Mouse (Mus musculus) olfactory bulb, adult 2 months (tissue): ENCODE results near the gene Slc16a6. TPM values are rescaled to one million over a fixed set of nuclear protein-coding genes. Genes with fewer than 3 reads are reported as not detected.

Experiments
- H3K27ac ChIP-seq: fragments of 200-500 bp; 2 replicates; pipeline ENCODE4 v1.5.1; 2012; ENCODE audit warnings: low read depth, low read length; ENCODE audit not compliant: insufficient read depth
- H3K4me1 ChIP-seq: fragments of 200-500 bp; 2 replicates; pipeline ENCODE4 v1.6.1; 2012; ENCODE audit warnings: low read length; ENCODE audit not compliant: control insufficient read depth, insufficient read depth
- H3K4me3 ChIP-seq: fragments of 200-500 bp; 2 replicates; pipeline ENCODE4 v1.5.1; 2012; ENCODE audit warnings: mild to moderate bottlenecking, low read depth, low read length, moderate library complexity; ENCODE audit not compliant: insufficient read depth
- CTCF ChIP-seq: fragments of 200-500 bp; IDR thresholded peaks from 2 replicates; pipeline ENCODE4 v1.5.1; 2012; ENCODE audit warnings: low read depth, mild to moderate bottlenecking, low read length, moderate library complexity; ENCODE audit not compliant: insufficient read depth
- POLR2A ChIP-seq: fragments of 200-500 bp; IDR thresholded peaks from 2 replicates; pipeline ENCODE4 v1.6.1; 2012; ENCODE audit warnings: mild to moderate bottlenecking, low read depth, low read length, moderate library complexity; ENCODE audit not compliant: insufficient read depth
- WGBS: fragments of 180-500 bp; shearing (Covaris S2); methylation state at CpG from one replicate; pipeline ENCODE4 v1.1.7; 2018; 5-methylcytosine and 5-hydroxymethylcytosine counted together
- polyA plus RNA-seq: library from polyadenylated mRNA; stranded (reverse); fragments of >200 nt; gene quantifications from 2 replicates; pipeline ENCODE4 v1.2.4, GENCODE M21; 2012; ENCODE audit warnings: low replicate concordance; ENCODE audit not compliant: missing spikeins, insufficient read depth, insufficient read length

Slc16a6 gene
- not detected in 2 replicates for polyA plus RNA-seq

DNA sequence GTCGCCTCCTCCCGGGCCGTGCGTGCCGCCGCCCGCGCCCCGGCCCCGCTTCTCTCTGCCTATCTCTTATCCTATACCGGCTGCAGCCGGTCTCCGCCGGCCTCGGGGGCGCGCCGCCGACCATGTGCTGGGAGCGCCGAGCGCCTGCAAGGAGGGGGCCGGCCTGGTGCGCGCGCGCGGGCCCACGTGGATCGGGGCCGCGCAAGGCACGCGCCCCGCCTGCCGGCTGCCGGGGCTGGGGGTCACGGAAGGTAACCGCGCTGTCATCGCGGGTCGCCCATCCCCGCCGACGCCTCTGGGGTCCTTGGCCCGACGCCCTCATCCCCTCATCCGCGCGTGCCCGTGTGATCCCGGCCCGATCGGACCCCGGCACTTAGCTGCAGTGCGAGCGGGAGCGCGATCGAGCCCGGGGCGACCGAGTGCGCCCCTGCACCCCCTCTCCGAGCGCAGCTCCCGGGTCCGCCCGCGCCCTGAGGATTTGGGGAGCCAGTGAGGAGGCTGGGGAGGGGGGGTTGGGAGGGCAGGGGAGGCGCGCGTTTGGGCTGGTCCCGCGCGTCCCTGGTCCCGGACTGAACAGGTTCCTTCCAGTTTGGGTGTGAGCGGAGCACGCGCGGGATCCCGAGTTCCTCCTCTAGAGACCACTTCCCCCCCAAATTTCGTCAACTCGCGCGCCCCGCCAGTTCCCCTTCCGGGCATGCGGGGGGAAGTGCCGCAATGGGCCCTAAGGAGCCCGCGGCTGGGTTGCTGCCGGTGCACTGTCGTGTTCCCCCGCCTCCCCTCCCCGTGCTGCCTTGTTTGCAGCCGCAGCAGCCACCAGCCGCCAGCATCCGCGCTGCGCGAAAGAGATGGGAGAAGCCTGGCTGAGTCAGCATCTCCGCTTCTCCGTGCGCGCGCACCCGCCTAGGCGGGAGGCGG, at the start of gene Slc16a6, which contains the start of gene Arsg:
Slc16a6 (minus strand) TSS at position 428 of the 915 bp plus-strand sequence.
Arsg (plus strand) TSS at position 204 of the 915 bp plus-strand sequence.
- Histone ChIP-seq H3K4me3 (peak within 1 kb of the TSS; percentile 73), H3K27ac (peak within 1 kb of the TSS; percentile 82), H3K4me1 (peaks cover 2% of the 10 kb centered on the region; the same call in 1 of the 2 replicates)
- no peak for TF ChIP-seq CTCF
- TF ChIP-seq POLR2A: peak; percentile 71; the same call in 1 of the 2 replicates
- under 1% methylated on average over 110 of the region's 111 CpGs for WGBS

GRCm38 (mm10) chr11:109520958-109521357, 47.6 kb upstream of the Slc16a6 start:
- WGBS: 65% methylated on average over 7 of the region's 7 CpGs
- no peak for TF ChIP-seq CTCF
- no peak for TF ChIP-seq POLR2A
- Histone ChIP-seq H3K4me1 (peaks cover 2% of the 10 kb centered on the region; the same call in 1 of the 2 replicates), H3K27ac (no peak overlapping the region), H3K4me3 (no peak overlapping the region)

DNA sequence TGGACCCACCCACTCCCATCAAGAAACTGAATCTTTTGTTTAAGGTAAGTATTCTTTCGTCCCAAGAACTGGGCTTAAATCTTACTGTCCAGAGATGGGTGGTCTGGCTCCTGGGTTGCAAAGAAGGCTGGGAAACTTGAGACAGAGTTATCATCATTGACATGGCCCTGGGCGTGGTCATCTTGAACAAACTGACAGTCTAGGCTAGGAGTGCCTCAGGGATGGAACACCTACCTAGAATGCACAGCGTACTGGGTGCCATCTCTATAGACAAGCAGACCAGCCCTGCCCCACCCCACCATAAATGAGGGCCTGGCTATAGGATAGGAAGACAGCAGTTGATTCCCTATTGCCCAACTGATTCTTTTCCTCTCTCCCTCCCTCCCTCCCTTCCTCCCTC, 44.4 kb upstream of the Slc16a6 start:
- H3K4me1 ChIP-seq: peaks cover 2% of the 10 kb centered on the region; the same call in 1 of the 2 replicates
- no peak overlapping the region for H3K4me3 ChIP-seq
- H3K27ac ChIP-seq: no peak overlapping the region
- TF ChIP-seq CTCF (no peak), POLR2A (no peak)
- 82% methylated on average over 3 of the region's 3 CpGs for WGBS

GRCm38 (mm10) chr11:109517330-109517729, 43.9 kb upstream of the Slc16a6 start:
- Histone ChIP-seq H3K4me1 (peaks cover 2% of the 10 kb centered on the region; the same call in 1 of the 2 replicates), H3K4me3 (no peak overlapping the region), H3K27ac (no peak overlapping the region)
- no peak for TF ChIP-seq POLR2A
- no peak for TF ChIP-seq CTCF
- 94% methylated on average over 11 of the region's 11 CpGs for WGBS

GRCm38 (mm10) chr11:109514064-109514612, 40.7 kb upstream of the Slc16a6 start:
- Histone ChIP-seq H3K4me1 (peaks cover 2% of the 10 kb centered on the region; the same call in 1 of the 2 replicates), H3K4me3 (no peak overlapping the region), H3K27ac (no peak overlapping the region)
- WGBS: 66% methylated on average over 3 of the region's 3 CpGs
- no peak for TF ChIP-seq CTCF
- TF ChIP-seq POLR2A: no peak

- H3K4me1 ChIP-seq: no peaks in the 10 kb centered on the region
- TF ChIP-seq CTCF (no peak), POLR2A (no peak)
- H3K27ac ChIP-seq: no peak overlapping the region
- no peak overlapping the region for H3K4me3 ChIP-seq
- WGBS: 90% methylated on average over 16 of the region's 16 CpGs
Measured at GRCm38 (mm10) chr11:109512995-109513675, 39.7 kb upstream of the Slc16a6 start.

DNA sequence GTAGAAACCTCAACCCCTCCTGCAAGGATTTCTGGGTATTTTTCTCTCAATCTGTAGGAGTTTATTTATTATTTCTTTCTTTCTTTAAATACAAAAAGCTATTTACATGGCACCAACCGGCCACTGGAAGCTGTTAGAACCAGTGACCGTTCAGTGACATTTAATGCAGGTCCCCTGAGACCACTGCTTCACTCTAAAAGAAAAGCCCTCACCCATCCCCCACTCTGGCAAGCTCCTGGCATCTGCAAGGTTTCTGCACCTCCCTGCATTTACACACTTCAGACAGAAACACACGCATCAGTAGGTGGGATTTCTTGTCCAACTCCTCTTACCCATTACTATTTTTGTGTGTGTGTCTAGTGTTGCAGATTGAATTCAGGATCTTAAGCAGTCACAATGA, 33.7 kb upstream of the Slc16a6 start:
- H3K27ac ChIP-seq: no peak overlapping the region
- TF ChIP-seq POLR2A (no peak), CTCF (no peak)
- WGBS: 66% methylated on average over 3 of the region's 3 CpGs

DNA sequence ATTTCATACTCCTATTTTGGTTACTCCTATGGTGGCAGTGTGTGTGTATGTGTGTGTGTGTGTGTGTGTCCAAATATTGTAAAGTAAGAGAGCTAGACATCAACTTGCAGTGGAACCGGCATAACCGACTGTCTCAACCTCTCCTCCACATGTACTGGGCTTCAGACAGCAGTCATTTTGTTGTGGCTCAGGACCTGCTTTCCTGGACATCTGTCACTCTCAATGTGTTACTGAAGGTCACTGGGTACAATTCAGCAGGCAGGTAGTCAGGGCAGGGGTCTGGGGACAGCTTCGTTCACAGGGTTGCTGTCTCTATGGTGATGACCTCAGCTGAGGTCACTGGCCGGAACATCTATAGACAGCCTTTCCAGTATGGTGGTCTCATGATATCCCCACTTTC, 32.4 kb upstream of the Slc16a6 start:
- Histone ChIP-seq H3K27ac (no peak overlapping the region), H3K4me3 (no peak overlapping the region), H3K4me1 (peaks cover 4% of the 10 kb centered on the region)
- TF ChIP-seq POLR2A (no peak), CTCF (no peak)
- 95% methylated on average over 4 of the region's 4 CpGs for WGBS

More for the DNA sequence above, 33.7 kb upstream of the Slc16a6 start:
- peaks cover 4% of the 10 kb centered on the region for H3K4me1 ChIP-seq
- no peak overlapping the region for H3K4me3 ChIP-seq

DNA sequence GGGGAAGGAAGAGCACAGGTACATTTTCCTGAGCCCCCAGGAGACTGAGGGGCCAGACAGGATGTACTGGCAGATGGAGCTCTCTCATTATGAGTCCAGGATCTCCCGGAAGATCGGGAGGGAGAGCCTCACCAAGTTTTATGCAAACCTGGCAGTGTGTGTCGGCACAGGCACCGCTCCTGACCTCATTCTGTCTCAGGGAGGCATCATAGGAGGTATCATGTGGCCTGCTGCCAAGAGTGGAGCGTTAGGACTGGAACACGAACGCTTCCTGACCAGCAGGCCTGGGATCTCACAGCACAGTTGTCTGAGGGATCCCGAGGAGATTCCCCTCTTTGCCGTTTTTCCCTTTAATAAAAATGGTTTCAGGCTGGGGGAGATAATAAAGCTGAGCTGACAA, 31.6 kb upstream of the Slc16a6 start:
- Histone ChIP-seq H3K27ac (no peak overlapping the region), H3K4me3 (no peak overlapping the region), H3K4me1 (peaks cover 4% of the 10 kb centered on the region)
- TF ChIP-seq POLR2A (no peak), CTCF (no peak)
- 52% methylated on average over 9 of the region's 9 CpGs for WGBS
